Mouse (Mus musculus) midbrain, embryonic 14.5 days (tissue): ENCODE data around the gene Dtx1. TPM values are rescaled to one million over a fixed set of nuclear protein-coding genes. Genes with fewer than 3 reads are reported as not detected.

Experiments used
- ATAC-seq: fragments of 200-750 bp; cut with Nextera tagmentation; 2 replicates; pipeline ENCODE4 v1.8.0; 2017; ENCODE audit warnings: moderate number of reproducible peaks, moderate library complexity; ENCODE audit not compliant: low FRiP score, low TSS enrichment
- DNase-seq: peaks from one replicate; pipeline ENCODE4 v3.0.0-alpha.2; 2015
- H3K27ac ChIP-seq: fragments of 300-500 bp; sonication (generic); replicated peaks from 2 replicates; pipeline ENCODE4 v1.5.1; 2014; ENCODE audit warnings: mild to moderate bottlenecking, low read depth, low read length, moderate library complexity
- H3K27me3 ChIP-seq: fragments of 300-500 bp; sonication (generic); 2 replicates; pipeline ENCODE4 v1.6.1; 2014; ENCODE audit warnings: low read length, control low read depth, mixed read lengths; ENCODE audit not compliant: control insufficient read depth, insufficient read depth
- H3K36me3 ChIP-seq: fragments of 300-500 bp; sonication (generic); 2 replicates; pipeline ENCODE4 v1.6.1; 2014; ENCODE audit warnings: low read length, control low read depth; ENCODE audit not compliant: control insufficient read depth, insufficient read depth
- H3K4me1 ChIP-seq: fragments of 300-500 bp; sonication (generic); 2 replicates; pipeline ENCODE4 v1.6.1; 2014; ENCODE audit warnings: mild to moderate bottlenecking, antibody characterized with exemption, low read length, control low read depth; ENCODE audit not compliant: control insufficient read depth, insufficient read depth
- H3K4me2 ChIP-seq: fragments of 300-500 bp; sonication (generic); 2 replicates; pipeline ENCODE4 v1.6.1; 2014; ENCODE audit warnings: mild to moderate bottlenecking, low read length, moderate library complexity
- H3K4me3 ChIP-seq: fragments of 300-500 bp; sonication (generic); replicated peaks from 2 replicates; pipeline ENCODE4 v1.5.1; 2014; ENCODE audit warnings: low read depth, low read length
- H3K9ac ChIP-seq: fragments of 300-500 bp; sonication (generic); replicated peaks from 2 replicates; pipeline ENCODE4 v1.6.1; 2014; ENCODE audit warnings: mild to moderate bottlenecking, low read length, moderate library complexity
- H3K9me3 ChIP-seq: fragments of 300-500 bp; sonication (generic); 2 replicates; pipeline ENCODE4 v1.6.1; 2016; ENCODE audit warnings: low read length, control low read depth, mixed read lengths; ENCODE audit not compliant: control insufficient read depth
- WGBS: fragments of 180-500 bp; shearing (Covaris S2); extraction: QIAGEN DNeasy Blood & Tissue Kit; methylation state at CpG from one replicate; pipeline ENCODE4 v1.1.7; 2014; 5-methylcytosine and 5-hydroxymethylcytosine counted together
- polyA plus RNA-seq: library from polyadenylated mRNA; unstranded; fragments of >200 nt; fragmentation: Nextera tagmentation; extraction: Ambion mirVana; gene quantifications from 2 replicates; pipeline ENCODE4 v1.2.1, GENCODE M21; 2014

Gene Dtx1
- polyA plus RNA-seq, 1 experiment from 2014 or later = 50.0 TPM

DNA sequence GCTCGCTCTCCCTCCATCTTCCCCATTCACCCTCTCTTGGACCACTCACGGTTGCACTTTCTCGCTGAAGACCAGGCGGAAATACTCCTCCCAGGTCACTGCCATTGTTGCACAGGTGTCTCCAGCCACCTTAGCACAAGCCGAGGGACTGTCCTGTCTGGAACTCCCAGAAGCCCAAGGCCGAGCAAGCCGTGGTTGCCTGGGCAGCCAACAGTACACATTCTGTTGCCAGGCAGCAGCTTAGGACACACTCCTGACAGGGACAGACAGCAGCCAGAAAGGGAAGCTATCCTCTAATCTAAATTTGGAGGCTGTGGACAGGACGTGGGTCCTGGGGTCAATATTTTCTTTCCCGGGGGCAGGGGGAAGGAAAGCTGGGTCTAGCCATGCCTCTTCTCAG lies 77.6 kb downstream of the Dtx1 start, which contains the start of gene Cfap73:
Gene Cfap73, minus strand, starts transcription at position 105 of the 400 bp plus-strand sequence.
- WGBS = 52% methylated on average over 9 of the region's 9 CpGs
- H3K4me2 ChIP-seq = no peak within 1 kb of the TSS
- no peaks in the 10 kb centered on the region; the same call in 1 of the 2 replicates for H3K27me3 ChIP-seq
- DNase-seq (no peak), ATAC-seq (no peak)
- H3K4me1 ChIP-seq = no peaks in the 10 kb centered on the region
- no peaks in the 10 kb centered on the region for H3K36me3 ChIP-seq
- H3K9ac ChIP-seq = no peak within 1 kb of the TSS
- H3K27ac ChIP-seq = no peak within 1 kb of the TSS
- no peak within 1 kb of the TSS for H3K4me3 ChIP-seq
- 0 out of 2 replicates have a peak, but pooled peaks cover 3% of the 10 kb centered on the region for H3K9me3 ChIP-seq

DNA sequence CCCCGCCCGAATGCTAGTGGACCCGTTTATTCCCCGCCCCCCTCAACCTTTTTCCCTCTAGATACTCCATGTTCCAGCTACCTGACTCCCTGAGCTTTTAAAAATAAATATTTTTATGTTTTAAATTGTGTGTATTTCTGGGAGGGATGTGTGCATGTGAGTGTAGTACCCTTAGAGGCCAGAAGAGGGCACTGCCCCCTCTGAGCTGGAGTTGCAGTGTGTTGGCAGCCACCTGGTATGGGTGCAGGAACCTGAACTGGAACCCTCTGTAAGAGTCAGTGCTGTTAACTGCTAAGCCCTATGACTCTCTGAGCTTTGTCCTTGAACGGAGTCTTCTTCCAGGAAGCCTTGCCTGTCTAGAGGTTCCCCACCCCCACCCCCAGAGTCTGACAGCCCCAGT lies 79.8 kb downstream of the Dtx1 start:
- H3K36me3 ChIP-seq = peaks cover 14% of the 10 kb centered on the region
- 0 out of 2 replicates have a peak, but pooled peaks cover 3% of the 10 kb centered on the region for H3K9me3 ChIP-seq
- H3K27me3 ChIP-seq = no peaks in the 10 kb centered on the region; the same call in 1 of the 2 replicates
- H3K27ac ChIP-seq = no peak overlapping the region
- H3K9ac ChIP-seq = no peak overlapping the region
- no peaks in the 10 kb centered on the region for H3K4me1 ChIP-seq
- WGBS = 84% methylated on average over 5 of the region's 5 CpGs
- no peak for ATAC-seq
- H3K4me2 ChIP-seq = no peak overlapping the region
- DNase-seq = no peak
- no peak overlapping the region for H3K4me3 ChIP-seq

DNA sequence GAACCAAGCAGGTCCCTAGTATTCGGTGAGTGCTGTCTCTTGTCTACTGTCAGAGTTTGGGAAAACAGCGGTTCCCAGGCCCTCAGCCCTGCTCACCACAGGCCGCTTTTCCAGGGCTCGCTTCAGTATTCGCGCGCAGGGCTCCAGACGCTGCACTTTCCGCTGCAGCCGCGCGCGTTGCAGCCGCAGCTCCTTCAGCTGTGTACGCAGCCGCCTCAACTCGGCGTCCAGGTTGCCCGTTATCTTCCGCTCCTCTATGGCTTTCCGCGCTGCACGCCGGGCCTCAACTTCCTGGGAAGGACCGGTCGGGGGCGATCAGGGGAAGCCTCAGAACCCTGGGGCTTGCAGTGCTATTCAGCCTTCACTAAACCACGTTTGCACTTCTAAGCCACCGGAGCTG lies 80.6 kb downstream of the Dtx1 start:
- H3K27ac ChIP-seq = no peak overlapping the region
- H3K27me3 ChIP-seq = no peaks in the 10 kb centered on the region; the same call in 1 of the 2 replicates
- peak overlapping the region; percentile 36 for H3K9ac ChIP-seq
- peak overlapping the region; percentile 41 for H3K4me2 ChIP-seq
- ATAC-seq = no peak
- H3K9me3 ChIP-seq = 0 out of 2 replicates have a peak, but pooled peaks cover 3% of the 10 kb centered on the region
- 7% methylated on average over 29 of the region's 29 CpGs for WGBS
- peak; percentile 65 for DNase-seq
- H3K36me3 ChIP-seq = peaks cover 19% of the 10 kb centered on the region
- no peak overlapping the region for H3K4me3 ChIP-seq
- H3K4me1 ChIP-seq = no peaks in the 10 kb centered on the region

Other genes with a start within 250 kb of the Dtx1 start
- 6.0 TPM in 2 replicates for gene Sdsl, start 239.1 kb downstream of the Dtx1 start, polyA plus RNA-seq
- gene Sds, start 235.4 kb downstream of the Dtx1 start, polyA plus RNA-seq = 0.55 TPM in 1 of 2 replicates, not detected in the other
- 24.7 and 26.1 TPM in 2 replicates for gene Plbd2, start 208.3 kb downstream of the Dtx1 start, polyA plus RNA-seq
- gene Slc8b1, start 200.8 kb downstream of the Dtx1 start, polyA plus RNA-seq = 0.85 and 1.5 TPM in 2 replicates
- gene Tpcn1, start 123.3 kb downstream of the Dtx1 start, polyA plus RNA-seq = 10.4 and 12.2 TPM in 2 replicates
- 1.4 and 1.7 TPM in 2 replicates for gene Iqcd, start 122.9 kb downstream of the Dtx1 start, polyA plus RNA-seq
- 20.6 and 25.5 TPM in 2 replicates for gene Rita1, start 99.3 kb downstream of the Dtx1 start, polyA plus RNA-seq
- 29.4 and 31.9 TPM in 2 replicates for gene Ddx54, start 99.2 kb downstream of the Dtx1 start, polyA plus RNA-seq
- gene Cfap73, start 77.7 kb downstream of the Dtx1 start, polyA plus RNA-seq = 0.32 TPM in 1 of 2 replicates, not detected in the other
- gene Rasal1, start 63.1 kb downstream of the Dtx1 start, polyA plus RNA-seq = 0.84 and 1.3 TPM in 2 replicates
- 0.43 TPM in 1 of 2 replicates, not detected in the other for gene Oas2, start 37.9 kb upstream of the Dtx1 start, polyA plus RNA-seq
- 1.1 TPM in 2 replicates for gene Oas3, start 65.7 kb upstream of the Dtx1 start, polyA plus RNA-seq
- gene Oas1e, start 83.6 kb upstream of the Dtx1 start, polyA plus RNA-seq = 0.12 and 0.23 TPM in 2 replicates
- gene Oas1c, start 100.6 kb upstream of the Dtx1 start, polyA plus RNA-seq = 0.22 and 0.36 TPM in 2 replicates
- not detected in 2 replicates for gene Oas1f, start 135.4 kb upstream of the Dtx1 start, polyA plus RNA-seq
- gene Oas1h, start 149.5 kb upstream of the Dtx1 start, polyA plus RNA-seq = not detected in 2 replicates
- gene Oas1g, start 175.7 kb upstream of the Dtx1 start, polyA plus RNA-seq = 1.3 TPM in 1 of 2 replicates, not detected in the other
- 3.1 TPM in 1 of 2 replicates, not detected in the other for gene Oas1a, start 195.6 kb upstream of the Dtx1 start, polyA plus RNA-seq
- gene Oas1d, start 202.6 kb upstream of the Dtx1 start, polyA plus RNA-seq = not detected in 2 replicates